Mouse (Mus musculus) lung, postnatal 0 days (tissue): ENCODE measurements around the gene Grk5.

Experiments
- CTCF ChIP-seq: IDR thresholded peaks from 2 replicates; pipeline ENCODE4 v1.5.1; 2016; ENCODE audit warnings: antibody characterized with exemption, mild to moderate bottlenecking
- EP300 ChIP-seq: IDR thresholded peaks from 2 replicates; pipeline ENCODE4 v1.6.1; 2016; ENCODE audit warnings: antibody characterized with exemption, mild to moderate bottlenecking, control low read depth

- TF ChIP-seq EP300 (no peak), CTCF (no peak)
These were observed 162.5 kb downstream of the Grk5 start for GRCm38 (mm10) chr19:61052008-61052407.
